Mouse (Mus musculus) heart, postnatal 0 days (tissue): ENCODE results near the gene Il17f.

Source experiments
- CTCF ChIP-seq: IDR thresholded peaks from 2 replicates; pipeline ENCODE4 v1.5.1; 2016; ENCODE audit warnings: antibody characterized with exemption, control low read depth, low read depth
- EP300 ChIP-seq: IDR thresholded peaks from 2 replicates; pipeline ENCODE4 v1.6.1; 2016; ENCODE audit warnings: antibody characterized with exemption, low read depth

DNA sequence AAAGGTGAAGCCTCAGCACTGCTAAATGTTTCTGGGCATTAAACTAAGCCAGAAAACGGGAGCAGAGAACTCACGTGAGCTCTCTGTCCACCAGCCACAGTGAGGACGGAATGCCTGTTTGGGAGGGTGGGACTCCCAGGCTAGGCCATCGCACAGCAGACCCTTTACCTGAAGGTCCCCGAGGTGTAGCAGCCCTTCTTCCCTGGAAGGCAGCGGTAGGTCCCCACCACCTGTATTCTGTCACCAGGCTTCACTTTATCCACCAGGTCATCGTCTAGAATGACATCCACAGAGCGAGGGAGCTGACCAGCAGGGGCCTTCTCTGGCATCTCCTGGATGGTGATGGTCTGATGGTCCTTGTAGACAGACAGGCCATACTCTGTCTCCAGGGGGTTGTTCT is 24.1 kb upstream of the Il17f start:
- no peak for TF ChIP-seq CTCF
- TF ChIP-seq EP300, result no peak
